Mouse (Mus musculus) CD4-positive, CD25-positive, alpha-beta regulatory T cell, adult 2 months (primary cell): ENCODE data around the gene Atl1.

Experiments
- DNase-seq: peaks from one replicate; pipeline ENCODE4 v3.0.0-alpha.2; 2012; ENCODE audit warnings: low read depth, low spot score

Atl1 gene

GRCm38 (mm10) chr12:69884053-69884452, 8.4 kb upstream of the Atl1 start:
- no peak for DNase-seq

- DNase-seq: no peak
These were observed 7.1 kb upstream of the Atl1 start for GRCm38 (mm10) chr12:69885170-69885923.

- no peak for DNase-seq
These were observed 4.6 kb upstream of the Atl1 start for GRCm38 (mm10) chr12:69887776-69888175.

GRCm38 (mm10) chr12:69888345-69888744, 4.1 kb upstream of the Atl1 start:
- DNase-seq: no peak

- no peak for DNase-seq
These were observed 2.4 kb upstream of the Atl1 start for GRCm38 (mm10) chr12:69890051-69890450.

GRCm38 (mm10) chr12:69890476-69890875, 1.9 kb upstream of the Atl1 start:
- DNase-seq: no peak

- DNase-seq: no peak
These were observed 693 bp upstream of the Atl1 start for GRCm38 (mm10) chr12:69891721-69892120.

GRCm38 (mm10) chr12:69893927-69894326, 1.5 kb downstream of the Atl1 start:
- DNase-seq: peak; percentile 38

GRCm38 (mm10) chr12:69895046-69895445, 2.6 kb downstream of the Atl1 start:
- DNase-seq: no peak

GRCm38 (mm10) chr12:69898119-69898518, 5.7 kb downstream of the Atl1 start:
- DNase-seq: no peak

GRCm38 (mm10) chr12:69904991-69905390, 12.6 kb downstream of the Atl1 start:
- DNase-seq: no peak

GRCm38 (mm10) chr12:69907667-69908510, 15.5 kb downstream of the Atl1 start:
- no peak for DNase-seq

- no peak for DNase-seq
These were observed 16.1 kb downstream of the Atl1 start for GRCm38 (mm10) chr12:69908511-69908900.

- no peak for DNase-seq
These were observed 19.5 kb downstream of the Atl1 start for GRCm38 (mm10) chr12:69911906-69912305.

GRCm38 (mm10) chr12:69912737-69913136, 20.3 kb downstream of the Atl1 start:
- DNase-seq: peak; percentile 25

- DNase-seq: no peak
These were observed 25.5 kb downstream of the Atl1 start for GRCm38 (mm10) chr12:69917870-69918269.

- no peak for DNase-seq
These were observed 29.7 kb downstream of the Atl1 start for GRCm38 (mm10) chr12:69922099-69922498.

GRCm38 (mm10) chr12:69923128-69923527, 30.7 kb downstream of the Atl1 start:
- DNase-seq: no peak

- no peak for DNase-seq
These were observed 31.2 kb downstream of the Atl1 start for GRCm38 (mm10) chr12:69923603-69924002.

- DNase-seq: peak; percentile 80
These were observed 31.6 kb downstream of the Atl1 start for GRCm38 (mm10) chr12:69924012-69924411.

- no peak for DNase-seq
These were observed 34.3 kb downstream of the Atl1 start for GRCm38 (mm10) chr12:69926716-69927115.

- DNase-seq: no peak
These were observed 45.3 kb downstream of the Atl1 start for GRCm38 (mm10) chr12:69937731-69938130.

- peak; percentile 11 for DNase-seq
These were observed 46.9 kb downstream of the Atl1 start for GRCm38 (mm10) chr12:69939291-69939690.
